Mouse (Mus musculus) brain, embryonic 14.5 days (tissue): ENCODE data around the gene Ush2a. TPM values are rescaled to one million over a fixed set of nuclear protein-coding genes. Genes with fewer than 3 reads are reported as not detected.

Experiments used
- DNase-seq: peaks from one replicate; pipeline ENCODE4 v3.0.0-alpha.2; 2011; ENCODE audit warnings: low read depth
- CTCF ChIP-seq: fragments of 200-500 bp; IDR thresholded peaks from 2 replicates; pipeline ENCODE4 v1.5.1; 2012; ENCODE audit warnings: inconsistent platforms, mild to moderate bottlenecking, moderate library complexity, borderline replicate concordance; ENCODE audit not compliant: insufficient read depth, insufficient read length; ENCODE audit errors: extremely low read depth
- POLR2A ChIP-seq: fragments of 200-500 bp; IDR thresholded peaks from 2 replicates; pipeline ENCODE4 v1.6.1; 2012; ENCODE audit warnings: mild to moderate bottlenecking, inconsistent platforms, borderline replicate concordance; ENCODE audit not compliant: poor library complexity, insufficient read depth, insufficient read length, severe bottlenecking; ENCODE audit errors: extremely low read depth
- polyA plus RNA-seq: library from polyadenylated mRNA; depleted of rRNA; stranded (reverse); fragments of >200 nt; gene quantifications from 2 replicates; pipeline ENCODE4 v1.2.3, GENCODE M21; 2012

Ush2a gene
- polyA plus RNA-seq, 1 experiment: 0.29 TPM

GRCm38 (mm10) chr1:188770828-188771227 is 509.0 kb downstream of the Ush2a start:
- no peak for TF ChIP-seq POLR2A
- no peak for DNase-seq

- peak; percentile 72 for DNase-seq
- TF ChIP-seq POLR2A (no peak), CTCF (no peak)
Measured at GRCm38 (mm10) chr1:188772516-188773229, 510.9 kb downstream of the Ush2a start.

GRCm38 (mm10) chr1:188773631-188774030 is 511.8 kb downstream of the Ush2a start:
- TF ChIP-seq CTCF: no peak
- no peak for TF ChIP-seq POLR2A
- no peak for DNase-seq

GRCm38 (mm10) chr1:188777556-188778161 is 515.8 kb downstream of the Ush2a start:
- no peak for TF ChIP-seq CTCF
- no peak for TF ChIP-seq POLR2A
- peak; percentile 54 for DNase-seq

GRCm38 (mm10) chr1:188785056-188785455 is 523.2 kb downstream of the Ush2a start:
- TF ChIP-seq CTCF: no peak
- TF ChIP-seq POLR2A: no peak
- DNase-seq: no peak

- no peak for TF ChIP-seq POLR2A
- peak; percentile 41; the same call in 1 of the 2 replicates for TF ChIP-seq CTCF
- peak; percentile 72 for DNase-seq
Measured at GRCm38 (mm10) chr1:188805069-188805468, 543.2 kb downstream of the Ush2a start.

GRCm38 (mm10) chr1:188805852-188806251 is 544.0 kb downstream of the Ush2a start:
- TF ChIP-seq POLR2A (no peak), CTCF (no peak)
- DNase-seq: peak; percentile 57

GRCm38 (mm10) chr1:188810631-188811030 is 548.8 kb downstream of the Ush2a start:
- DNase-seq: no peak
- no peak for TF ChIP-seq CTCF
- TF ChIP-seq POLR2A: no peak

GRCm38 (mm10) chr1:188815072-188815471 is 553.2 kb downstream of the Ush2a start:
- no peak for DNase-seq
- TF ChIP-seq CTCF (no peak), POLR2A (no peak)

- no peak for DNase-seq
- TF ChIP-seq CTCF: no peak
- no peak for TF ChIP-seq POLR2A
Measured at GRCm38 (mm10) chr1:188824195-188824594, 562.4 kb downstream of the Ush2a start.

GRCm38 (mm10) chr1:188824878-188825532 is 563.2 kb downstream of the Ush2a start:
- no peak for DNase-seq
- TF ChIP-seq POLR2A (no peak), CTCF (no peak)

- TF ChIP-seq CTCF: no peak
- DNase-seq: no peak
Measured at GRCm38 (mm10) chr1:188830527-188831407, 568.9 kb downstream of the Ush2a start.
